Mouse (Mus musculus): ENCODE data around the gene Fem1b. TPM values are rescaled to one million over a fixed set of nuclear protein-coding genes. Genes with fewer than 3 reads are reported as not detected.

The Fem1b gene
- 11.1 and 12.2 TPM in 2 replicates for polyA plus RNA-seq (2012; rRNA removed; ENCODE audit: low replicate concordance)

DNA sequence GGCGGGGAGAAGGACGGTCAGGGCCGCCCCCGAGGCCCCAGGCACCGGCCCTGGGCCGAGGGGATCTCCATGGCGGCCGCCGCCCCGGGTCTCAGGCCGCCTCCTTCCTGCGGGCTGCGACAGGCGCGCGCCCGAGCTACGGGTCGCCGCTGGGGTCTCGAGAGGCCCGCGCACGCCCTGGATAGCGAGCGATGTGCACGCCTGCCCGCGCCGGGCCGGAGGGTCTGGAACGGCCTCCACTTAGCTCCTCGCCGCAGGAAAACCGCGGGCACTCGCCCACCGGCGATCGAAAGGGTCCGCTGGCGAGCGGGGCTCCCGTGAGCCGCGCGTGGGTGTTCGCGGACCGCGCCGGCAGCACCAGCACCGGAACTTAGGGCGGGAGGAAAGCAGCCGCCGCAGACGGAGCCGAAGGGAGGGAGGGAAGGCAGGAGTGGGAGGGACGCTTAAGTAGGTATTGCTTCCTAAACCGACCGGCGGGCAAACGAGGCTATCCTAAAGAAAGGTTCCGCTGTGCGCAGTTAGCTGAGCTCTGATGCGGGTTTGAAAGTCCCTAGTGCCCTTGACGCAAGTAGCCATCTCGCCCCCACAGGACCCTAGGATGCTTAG, at the start of gene Fem1b:
Fem1b (minus strand) TSS at position 419 of the 606 bp plus-strand sequence.

DNA sequence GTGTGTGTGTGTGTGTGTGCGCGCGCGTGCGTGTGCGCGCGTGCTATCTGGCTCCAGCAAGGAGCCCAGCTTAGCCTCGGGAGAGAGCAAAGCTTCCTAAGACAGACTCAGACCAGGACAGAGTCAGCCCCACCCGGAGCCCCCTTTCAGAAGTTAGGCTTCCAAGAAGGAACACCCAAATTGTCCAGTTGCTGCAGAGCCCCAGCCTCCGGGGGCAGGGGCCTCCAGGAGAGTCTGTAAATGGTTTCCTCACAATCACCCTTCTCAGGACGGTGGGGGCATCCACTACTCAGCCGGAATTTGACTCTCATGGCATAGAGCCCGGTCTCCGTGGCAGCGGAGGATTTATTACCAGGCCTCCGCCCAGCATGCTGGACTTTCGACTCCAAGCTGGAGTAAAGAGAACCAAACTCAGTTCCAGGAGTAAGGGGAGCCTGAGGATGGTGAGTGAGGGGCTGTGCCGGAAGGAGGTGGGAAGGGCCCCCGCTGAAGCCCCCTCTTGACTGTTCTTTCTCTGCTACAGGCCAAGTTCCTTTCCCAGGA, 46.1 kb upstream of the Fem1b start, which contains the start of gene Calml4:
Calml4 (plus strand) TSS at position 362 of the 543 bp plus-strand sequence.

DNA sequence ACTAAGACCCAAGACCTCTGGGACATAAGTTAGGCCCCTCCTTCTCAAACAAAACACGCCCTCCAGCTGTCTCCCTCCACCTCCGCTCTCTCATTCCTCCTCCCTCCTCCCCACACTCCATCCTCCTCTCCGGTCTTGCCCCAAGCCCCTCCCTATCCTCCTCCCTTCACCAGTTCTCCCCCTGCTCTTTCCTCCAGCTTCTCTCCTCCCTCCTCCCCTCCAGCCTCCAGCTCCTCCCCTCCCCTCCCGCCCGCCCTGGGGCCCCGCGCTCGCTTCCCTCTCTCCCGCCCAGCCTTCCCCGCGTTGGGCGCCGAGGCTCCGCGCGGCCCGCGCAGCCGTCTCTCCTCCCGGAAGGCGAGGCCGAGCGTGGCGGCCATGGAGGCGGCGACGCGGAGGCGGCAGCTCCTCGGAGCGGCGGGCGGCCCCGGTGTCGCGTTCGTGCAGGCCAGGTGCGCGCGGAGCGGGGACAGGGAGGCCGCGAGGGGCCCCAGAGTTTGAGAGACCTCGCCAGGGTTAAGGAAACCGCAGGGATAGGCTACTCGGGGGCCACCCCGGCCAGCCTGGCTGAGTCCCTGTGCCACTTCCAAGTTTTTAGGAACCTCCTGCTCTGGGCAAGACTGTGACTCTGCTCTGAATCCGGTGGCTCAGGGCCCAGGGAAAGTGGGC, 26.9 kb upstream of the Fem1b start, which contains the start of gene Cln6:
Cln6 (plus strand) TSS at position 280 of the 666 bp plus-strand sequence.

Other genes with a start within 250 kb of the Fem1b start
- 7.2 and 10.1 TPM in 2 replicates for gene Itga11, start 134.1 kb downstream of the Fem1b start, polyA plus RNA-seq (2012; rRNA removed; ENCODE audit: low replicate concordance)
- gene Cln6, start 26.9 kb upstream of the Fem1b start, polyA plus RNA-seq (2012; rRNA removed; ENCODE audit: low replicate concordance) = 58.1 and 76.2 TPM in 2 replicates
- 0.82 and 3.5 TPM in 2 replicates for gene Calml4, start 46.1 kb upstream of the Fem1b start, polyA plus RNA-seq (2012; rRNA removed; ENCODE audit: low replicate concordance)
- 16.9 and 49.7 TPM in 2 replicates for gene Pias1, start 176.0 kb upstream of the Fem1b start, polyA plus RNA-seq (2012; rRNA removed; ENCODE audit: low replicate concordance)

Measured in mammary gland, adult 2 months (tissue).